Mouse (Mus musculus) testis, adult 2 months (tissue): ENCODE measurements around the gene Supt3.

Experiments used
- CTCF ChIP-seq: fragments of 200-500 bp; IDR thresholded peaks from 2 replicates; pipeline ENCODE4 v1.5.1; 2012; ENCODE audit warnings: low read depth, mild to moderate bottlenecking, inconsistent platforms, low read length, moderate library complexity; ENCODE audit not compliant: control insufficient read depth, insufficient read depth, insufficient replicate concordance
- POLR2A ChIP-seq: fragments of 200-500 bp; IDR thresholded peaks from 2 replicates; pipeline ENCODE4 v1.6.1; 2012; ENCODE audit warnings: low read depth, mild to moderate bottlenecking, inconsistent platforms, low read length, moderate library complexity; ENCODE audit not compliant: control insufficient read depth

- no peak for TF ChIP-seq CTCF
- TF ChIP-seq POLR2A: no peak
Measured at GRCm38 (mm10) chr17:45081955-45082475, 305.1 kb downstream of the Supt3 start.
